Mouse (Mus musculus) central nervous system, embryonic 11.5 days (tissue): Measurements from ENCODE around the gene Scube3. TPM values are rescaled to one million over a fixed set of nuclear protein-coding genes. Genes with fewer than 3 reads are reported as not detected.

ENCODE experiments used
- polyA plus RNA-seq: library from polyadenylated mRNA; depleted of rRNA; stranded (reverse); fragments of >200 nt; gene quantifications from 2 replicates; pipeline ENCODE4 v1.2.3, GENCODE M21; 2012; rRNA removed

The Scube3 gene
- polyA plus RNA-seq = 26.2 and 31.0 TPM in 2 replicates

DNA sequence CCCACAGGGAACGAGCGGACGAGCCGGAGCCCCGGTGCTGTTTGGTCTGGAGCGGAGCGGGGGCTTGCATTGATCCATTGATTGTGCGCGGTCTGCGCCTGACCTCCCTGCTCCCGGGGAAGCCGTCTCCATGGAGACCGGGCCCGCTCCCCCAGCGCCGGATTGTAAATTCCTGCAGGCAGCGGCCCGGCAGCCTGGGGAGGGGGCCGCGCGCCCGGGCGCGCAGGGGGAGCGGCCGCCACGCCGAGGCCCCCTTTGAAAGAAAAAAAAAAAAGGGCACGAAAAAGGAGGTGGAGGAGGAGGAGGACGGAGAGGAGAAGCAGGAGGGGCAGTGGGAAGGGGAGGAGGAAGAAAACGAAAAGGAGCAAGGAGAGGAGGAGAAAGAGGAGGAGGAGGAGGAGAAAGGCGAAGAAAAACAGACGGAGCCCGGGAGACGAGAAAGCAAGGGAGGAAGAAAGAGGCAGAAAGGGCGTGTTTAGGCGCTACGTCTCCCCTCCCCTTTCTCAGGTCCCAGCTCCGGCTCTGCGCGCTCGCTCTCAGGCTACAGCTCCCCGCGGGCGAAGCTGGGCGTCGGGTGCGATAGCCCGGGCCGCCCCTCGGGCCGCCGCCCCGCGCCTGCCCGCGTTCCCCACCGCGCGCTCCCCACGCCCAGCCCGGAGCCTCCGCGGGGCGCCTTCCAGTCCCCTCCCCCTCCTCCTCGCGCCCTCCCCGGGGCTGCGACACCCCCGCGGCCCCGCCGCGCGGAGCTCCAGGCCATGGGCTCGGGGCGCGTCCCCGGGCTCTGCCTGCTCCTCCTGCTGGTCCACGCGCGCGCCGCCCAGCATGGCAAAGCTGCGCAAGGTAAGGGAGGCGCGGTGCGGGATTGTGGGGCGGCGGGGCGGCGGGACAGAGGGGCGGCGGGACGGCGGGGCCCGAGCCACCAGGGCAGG lies at the start of gene Scube3:
Gene Scube3 (plus strand): TSS at position 371 of the 929 bp plus-strand sequence.

DNA sequence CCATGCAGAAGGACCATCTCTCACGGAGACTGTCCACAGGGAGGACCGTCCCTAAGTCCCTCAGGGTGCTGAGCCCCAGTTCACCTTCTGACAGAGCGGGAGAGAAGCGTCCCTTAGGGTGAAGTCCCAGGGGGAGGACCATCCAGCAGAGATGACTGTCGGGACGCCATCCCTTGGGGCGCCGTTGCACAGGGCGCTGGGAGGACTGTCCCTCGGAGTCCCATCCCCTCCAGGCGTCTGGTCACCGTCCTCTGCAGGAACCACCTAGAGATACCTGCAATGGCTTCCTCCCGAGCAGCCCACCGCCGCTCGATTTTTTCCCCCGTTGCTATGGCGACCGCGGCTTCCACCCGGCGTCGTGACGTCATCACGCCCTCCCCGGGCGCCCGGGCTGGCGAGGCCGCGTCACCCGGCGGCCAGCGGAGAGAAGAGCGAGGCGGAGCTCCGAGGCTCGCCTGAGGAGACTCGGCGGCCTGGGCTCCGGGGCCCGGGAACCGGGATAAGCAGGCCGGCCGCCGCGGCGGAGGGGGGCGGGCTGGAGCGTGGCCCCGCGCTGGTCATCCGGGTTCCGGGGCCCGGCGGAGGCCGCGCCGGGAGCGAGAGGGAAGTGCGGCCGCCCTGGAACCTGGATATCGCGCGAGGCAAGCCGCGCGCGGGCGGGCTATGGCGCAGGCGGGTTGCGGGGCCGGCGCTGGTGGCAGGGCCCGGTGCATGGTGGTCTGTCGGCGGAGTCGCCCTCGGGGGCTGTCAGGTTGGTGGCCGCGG lies 35.0 kb downstream of the Scube3 start, which contains the start of gene Zfp523:
Gene Zfp523 (plus strand): TSS at position 355 of the 765 bp plus-strand sequence.

DNA sequence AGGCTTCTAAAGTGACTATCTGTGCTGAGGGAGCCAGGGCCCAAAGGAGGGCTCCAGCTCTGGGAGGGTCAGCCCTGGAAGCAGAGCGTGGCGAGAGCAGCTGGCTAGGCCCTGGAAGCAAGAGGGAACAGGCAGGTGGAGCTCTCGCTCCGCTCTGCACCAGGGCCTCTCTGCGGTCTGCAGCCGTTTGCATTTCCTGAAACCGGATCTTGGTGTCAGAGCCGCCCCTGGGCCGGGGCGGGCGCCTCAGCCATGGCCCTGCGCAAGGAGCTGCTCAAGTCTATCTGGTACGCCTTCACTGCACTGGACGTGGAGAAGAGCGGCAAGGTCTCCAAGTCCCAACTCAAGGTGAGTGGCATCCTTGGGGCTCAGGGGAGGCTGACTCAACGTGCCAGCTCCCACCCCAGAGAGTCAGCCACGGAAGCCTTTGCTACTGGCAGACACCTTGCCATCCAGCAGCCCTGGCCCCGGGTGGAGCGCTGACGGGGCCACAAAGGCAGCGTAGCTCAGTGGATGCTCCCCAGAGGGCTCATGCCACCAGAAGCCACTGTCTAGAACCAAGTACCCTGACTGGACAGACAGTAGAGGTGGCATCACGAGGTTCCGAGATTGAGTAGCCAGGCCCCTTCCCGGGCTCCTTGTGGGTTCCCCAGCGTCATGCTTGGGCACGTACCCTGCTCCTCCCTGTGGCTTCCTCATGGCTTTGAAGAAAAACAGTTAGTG lies 65.8 kb downstream of the Scube3 start, which contains the start of gene Def6:
Gene Def6 (plus strand): TSS at position 188 of the 723 bp plus-strand sequence.

Other genes with a start within 250 kb of the Scube3 start
- 49.9 and 56.2 TPM in 2 replicates for gene Anks1, start 232.8 kb upstream of the Scube3 start, polyA plus RNA-seq
- 59.9 and 93.4 TPM in 2 replicates for gene Taf11, start 232.3 kb upstream of the Scube3 start, polyA plus RNA-seq
- gene Tcp11, start 61.5 kb upstream of the Scube3 start, polyA plus RNA-seq = 1.6 and 2.0 TPM in 2 replicates
- 49.6 and 87.6 TPM in 2 replicates for gene Zfp523, start 35.0 kb downstream of the Scube3 start, polyA plus RNA-seq
- gene Def6, start 65.6 kb downstream of the Scube3 start, polyA plus RNA-seq = 5.6 and 6.2 TPM in 2 replicates
- 15.0 and 18.4 TPM in 2 replicates for gene Ppard, start 90.6 kb downstream of the Scube3 start, polyA plus RNA-seq
- 18.2 and 28.9 TPM in 2 replicates for gene Fance, start 171.4 kb downstream of the Scube3 start, polyA plus RNA-seq
- 2,176 and 3,752 TPM in 2 replicates for gene Rpl10a, start 186.3 kb downstream of the Scube3 start, polyA plus RNA-seq
- gene Tead3, start 208.7 kb downstream of the Scube3 start, polyA plus RNA-seq = 28.5 and 46.8 TPM in 2 replicates
- 4.1 TPM in 2 replicates for gene Tulp1, start 223.1 kb downstream of the Scube3 start, polyA plus RNA-seq